Mouse (Mus musculus) cortical plate, adult 2 months (tissue): ENCODE results near the gene Gm10277. TPM values are rescaled to one million over a fixed set of nuclear protein-coding genes. Genes with fewer than 3 reads are reported as not detected.
A peak's percentile ranks its signal among the peaks of the same experiment; 100 is the strongest.

Experiments used
- H3K27ac ChIP-seq: fragments of 200-500 bp; 2 replicates; pipeline ENCODE4 v1.5.1; 2012; ENCODE audit warnings: low read length, control low read depth, inconsistent platforms; ENCODE audit not compliant: insufficient read depth
- H3K4me1 ChIP-seq: fragments of 200-500 bp; 2 replicates; pipeline ENCODE4 v1.6.1; 2011; ENCODE audit warnings: low read length; ENCODE audit not compliant: control insufficient read depth, insufficient read depth
- H3K4me3 ChIP-seq: fragments of 200-500 bp; 2 replicates; pipeline ENCODE4 v1.5.1; 2011; ENCODE audit warnings: mild to moderate bottlenecking, low read length, control low read depth; ENCODE audit not compliant: insufficient read depth
- CTCF ChIP-seq: fragments of 200-500 bp; IDR thresholded peaks from 2 replicates; pipeline ENCODE4 v1.5.1; 2011; ENCODE audit warnings: mild to moderate bottlenecking, control low read depth, low read length; ENCODE audit not compliant: insufficient read depth; ENCODE audit errors: extremely low read depth
- POLR2A ChIP-seq: fragments of 200-500 bp; IDR thresholded peaks from 2 replicates; pipeline ENCODE4 v1.6.1; 2011; ENCODE audit warnings: mild to moderate bottlenecking, low read length, control low read depth; ENCODE audit not compliant: insufficient read depth; ENCODE audit errors: extremely low read depth
- polyA plus RNA-seq: library from polyadenylated mRNA; depleted of rRNA; stranded (reverse); fragments of >200 nt; gene quantifications from 2 replicates; pipeline ENCODE4 v1.2.3, GENCODE M21; 2012

Gm10277 gene
- polyA plus RNA-seq, 1 experiment, result not detected

DNA sequence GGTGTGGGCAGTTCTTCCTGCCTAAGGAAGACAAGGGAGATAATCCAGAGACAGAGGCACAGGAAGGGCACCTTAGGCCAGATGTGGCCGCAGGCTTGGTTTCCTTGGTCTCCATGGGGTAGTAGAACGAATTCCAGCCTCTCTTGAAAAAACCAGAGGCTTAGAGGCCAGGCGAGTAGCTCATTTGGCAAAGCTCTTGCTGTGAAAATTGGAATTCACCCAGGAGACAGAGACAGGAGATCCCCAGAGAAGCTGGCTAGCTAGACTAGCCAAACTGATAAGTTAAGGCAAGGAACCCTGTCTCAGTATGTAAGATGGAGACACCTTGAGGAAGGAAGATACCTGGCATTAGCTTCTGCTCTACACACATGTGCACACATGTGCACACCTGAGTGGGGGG, 38.8 kb upstream of the Gm10277 start:
- Histone ChIP-seq H3K4me1 (no peaks in the 10 kb centered on the region), H3K4me3 (no peak overlapping the region), H3K27ac (no peak overlapping the region)
- no peak for TF ChIP-seq POLR2A
- no peak for TF ChIP-seq CTCF

DNA sequence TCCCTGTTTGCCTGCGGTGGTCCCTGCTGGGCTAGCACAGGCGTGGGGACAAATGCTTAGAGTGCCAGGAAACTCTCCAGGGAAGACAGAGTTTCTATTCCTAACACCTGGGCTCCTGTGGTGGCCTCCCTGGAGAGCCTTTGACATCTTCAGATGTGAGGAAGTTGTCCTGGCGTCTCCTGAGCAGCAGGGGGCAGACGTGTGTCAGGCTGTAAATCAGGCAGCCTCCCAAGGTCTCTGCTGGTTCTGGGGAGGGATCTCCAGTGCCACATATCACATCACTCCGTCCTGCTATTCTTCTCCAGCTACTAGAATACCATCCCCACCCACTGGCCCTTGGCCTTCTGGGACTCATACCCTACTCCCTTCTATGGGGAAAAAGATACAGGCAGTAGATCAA, 38.3 kb upstream of the Gm10277 start:
- peak; percentile 83 for TF ChIP-seq CTCF
- TF ChIP-seq POLR2A, result no peak
- Histone ChIP-seq H3K4me1 (no peaks in the 10 kb centered on the region), H3K27ac (no peak overlapping the region), H3K4me3 (no peak overlapping the region)

DNA sequence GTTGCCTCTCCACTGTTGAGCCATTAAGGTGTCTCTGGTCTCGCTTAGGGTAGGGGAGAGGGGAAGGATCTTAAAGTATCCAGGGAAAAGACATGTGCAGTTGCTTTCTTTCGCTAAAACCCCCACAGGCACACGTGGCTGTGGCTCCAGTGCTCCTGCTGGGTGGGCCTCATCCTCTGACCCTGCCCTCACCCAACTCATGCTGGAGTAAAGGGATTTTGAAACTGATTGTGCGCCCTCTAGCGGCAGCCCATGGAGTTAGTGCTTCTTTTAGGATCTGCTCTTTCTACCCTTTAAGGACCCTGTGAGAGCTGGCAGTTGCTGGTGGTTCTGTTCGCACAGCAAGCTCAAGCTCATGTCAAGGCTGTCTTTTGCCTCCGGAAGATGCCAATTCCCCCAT, 35.2 kb upstream of the Gm10277 start:
- Histone ChIP-seq H3K4me1 (no peaks in the 10 kb centered on the region), H3K27ac (no peak overlapping the region), H3K4me3 (no peak overlapping the region)
- TF ChIP-seq POLR2A (no peak), CTCF (peak; percentile 71)

DNA sequence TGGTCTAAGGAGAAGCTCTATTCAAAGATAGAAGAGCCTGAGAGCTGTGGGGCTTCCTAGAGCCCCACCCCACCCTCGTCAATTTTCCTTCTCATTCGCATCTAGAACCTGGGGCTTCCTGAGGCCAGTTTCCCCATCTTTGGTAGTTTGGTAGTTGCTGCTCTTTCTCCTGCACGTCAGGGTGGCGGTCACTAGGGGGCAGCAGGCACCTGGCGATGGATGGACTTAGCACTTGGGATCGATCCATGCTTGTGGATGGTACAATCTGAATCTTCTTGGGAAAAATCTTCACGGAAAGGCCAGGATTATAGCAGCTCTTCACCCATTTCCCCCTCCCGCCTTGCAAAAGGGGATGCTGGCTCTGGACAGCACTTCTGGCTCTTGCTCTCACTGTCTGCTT, 34.1 kb upstream of the Gm10277 start:
- Histone ChIP-seq H3K4me3 (no peak overlapping the region), H3K27ac (no peak overlapping the region), H3K4me1 (no peaks in the 10 kb centered on the region)
- TF ChIP-seq CTCF (peak; percentile 76), POLR2A (no peak)

DNA sequence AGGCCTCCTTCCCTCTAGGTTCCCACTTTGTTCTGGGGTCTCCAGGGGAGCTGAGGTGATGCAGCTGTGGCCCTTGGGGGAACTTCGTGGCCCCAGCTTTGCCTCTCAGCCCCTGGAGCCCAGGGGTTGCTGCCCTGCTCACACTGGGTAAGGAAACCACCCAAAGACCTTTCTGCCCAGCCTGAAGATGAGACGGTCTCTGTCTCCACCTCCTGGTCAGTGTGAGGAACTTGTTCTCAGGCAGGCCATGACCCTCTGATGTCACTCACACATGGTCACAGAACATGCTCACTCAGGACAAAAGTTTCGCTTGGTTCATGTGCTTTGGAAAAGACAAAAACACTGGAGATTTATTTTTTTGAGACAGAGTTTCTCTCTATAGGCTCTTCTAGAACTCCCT, 28.5 kb upstream of the Gm10277 start:
- Histone ChIP-seq H3K4me1 (0 out of 2 replicates have a peak, but pooled peaks cover 2% of the 10 kb centered on the region), H3K27ac (no peak overlapping the region), H3K4me3 (no peak overlapping the region)
- no peak for TF ChIP-seq POLR2A
- TF ChIP-seq CTCF, result peak; percentile 92

DNA sequence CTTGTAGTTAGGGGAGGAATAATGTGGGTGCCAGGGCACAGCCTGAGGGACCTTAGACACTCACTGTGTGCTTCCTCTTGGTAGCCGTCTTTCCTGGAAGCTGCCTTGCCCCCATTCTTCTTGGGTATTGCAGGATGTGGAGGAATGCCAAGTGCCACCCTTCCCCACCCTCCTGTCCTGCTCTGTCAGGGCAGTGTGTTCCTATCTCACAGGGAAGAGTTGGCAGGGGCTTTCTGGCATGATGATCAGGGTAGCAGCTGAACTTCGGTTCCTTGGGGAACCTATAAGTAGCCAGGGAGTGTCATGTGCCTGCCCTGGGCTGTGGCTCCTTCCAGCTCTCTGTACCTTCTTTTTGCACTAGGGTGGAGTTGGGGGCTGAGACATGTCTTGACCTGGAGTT, 26.4 kb upstream of the Gm10277 start:
- no peak overlapping the region for H3K4me3 ChIP-seq
- H3K27ac ChIP-seq, result no peak overlapping the region
- H3K4me1 ChIP-seq, result peaks cover 5% of the 10 kb centered on the region
- TF ChIP-seq CTCF, result no peak
- no peak for TF ChIP-seq POLR2A

DNA sequence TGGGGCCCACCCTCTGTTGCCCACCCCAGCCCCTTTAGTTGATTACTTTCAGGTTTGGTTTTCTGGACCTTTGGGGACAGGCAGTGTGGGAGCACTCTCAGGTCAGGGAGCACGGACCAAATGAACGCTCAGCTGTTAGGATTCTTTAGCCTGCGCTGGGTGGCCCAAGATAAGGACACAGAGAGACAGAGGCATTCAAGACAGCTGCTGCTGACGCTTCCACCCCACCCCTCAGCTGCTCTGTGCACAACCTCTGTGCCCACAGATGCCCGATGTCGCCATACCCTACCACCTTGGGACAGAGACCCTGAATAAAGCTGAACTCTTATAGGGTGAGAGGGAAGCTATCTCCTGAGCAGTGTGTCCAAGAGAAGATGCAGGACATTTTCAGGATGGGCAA, 22.5 kb upstream of the Gm10277 start:
- H3K27ac ChIP-seq, result no peak overlapping the region
- no peak overlapping the region for H3K4me3 ChIP-seq
- no peak for TF ChIP-seq CTCF
- TF ChIP-seq POLR2A, result no peak
- H3K4me1 ChIP-seq, result peaks cover 23% of the 10 kb centered on the region

DNA sequence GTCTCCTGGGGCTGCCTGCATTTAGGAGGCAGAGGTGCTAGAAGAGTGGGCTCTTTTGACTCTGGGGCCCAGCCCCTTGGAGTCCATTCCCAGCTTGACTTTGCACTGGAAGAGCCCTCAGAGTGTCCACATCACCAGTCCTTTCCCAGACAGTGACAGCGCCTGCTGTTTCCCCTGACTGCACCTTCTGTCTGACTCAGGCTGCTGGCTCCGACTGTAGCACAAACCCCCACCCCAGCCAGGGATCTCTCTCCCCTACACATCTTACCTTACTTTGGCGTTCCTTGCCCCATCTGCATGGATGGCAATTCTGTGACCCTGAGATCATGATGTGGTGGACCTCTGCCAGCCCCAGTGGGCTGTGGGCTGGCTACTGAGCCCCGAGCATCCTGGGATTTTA, 21.7 kb upstream of the Gm10277 start:
- Histone ChIP-seq H3K4me1 (peaks cover 23% of the 10 kb centered on the region), H3K27ac (no peak overlapping the region), H3K4me3 (no peak overlapping the region)
- TF ChIP-seq POLR2A (no peak), CTCF (no peak)

DNA sequence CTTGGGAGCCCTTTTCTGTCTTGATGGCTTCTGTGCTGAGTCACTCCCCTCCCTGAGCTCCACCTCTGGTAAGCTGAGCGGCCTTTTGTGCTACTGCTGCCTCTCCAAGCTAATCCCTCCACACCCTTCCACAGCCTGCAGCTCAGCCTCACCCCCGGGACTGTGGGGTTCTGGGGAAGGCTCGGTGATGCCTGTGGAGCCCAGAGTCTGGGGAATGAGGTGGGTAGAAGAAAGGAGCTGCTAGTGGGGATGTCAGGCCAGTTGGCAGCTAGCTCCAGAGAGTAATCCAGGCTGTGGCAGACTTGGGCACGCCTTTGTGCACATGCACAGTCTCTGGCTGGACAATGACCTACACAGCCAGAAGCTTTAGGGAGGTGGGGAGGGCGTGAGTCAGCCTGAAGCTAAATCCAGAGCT, 20.5 kb upstream of the Gm10277 start:
- Histone ChIP-seq H3K4me1 (peaks cover 25% of the 10 kb centered on the region), H3K27ac (0 out of 2 replicates have a peak overlapping the region, but pooled peaks have one; percentile 10), H3K4me3 (no peak overlapping the region)
- TF ChIP-seq CTCF (no peak), POLR2A (no peak)

DNA sequence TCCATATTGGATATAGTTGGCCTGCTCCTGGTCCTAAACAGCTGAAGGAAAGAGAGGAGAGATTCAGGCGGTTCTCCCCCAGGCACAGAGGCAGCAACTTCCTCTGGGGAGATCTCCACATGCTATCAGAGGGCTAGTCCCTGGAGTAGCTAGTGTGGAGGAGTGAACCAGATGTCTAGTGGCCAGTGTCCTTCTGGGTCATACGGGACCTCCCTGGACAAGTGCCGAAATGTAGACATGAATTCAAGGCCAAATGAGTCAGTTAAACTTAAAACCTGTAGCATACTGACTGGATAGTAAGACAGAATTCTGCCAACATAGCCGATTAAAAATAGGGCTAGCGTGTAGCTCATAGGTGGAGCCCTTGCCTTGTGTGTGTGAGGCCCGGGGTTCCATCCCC, 19.3 kb upstream of the Gm10277 start:
- TF ChIP-seq CTCF (no peak), POLR2A (no peak)
- H3K4me1 ChIP-seq, result peaks cover 28% of the 10 kb centered on the region
- H3K4me3 ChIP-seq, result no peak overlapping the region
- H3K27ac ChIP-seq, result no peak overlapping the region
